Mouse (Mus musculus): Measurements from ENCODE around the gene Phf21a.

Gene Phf21a

DNA sequence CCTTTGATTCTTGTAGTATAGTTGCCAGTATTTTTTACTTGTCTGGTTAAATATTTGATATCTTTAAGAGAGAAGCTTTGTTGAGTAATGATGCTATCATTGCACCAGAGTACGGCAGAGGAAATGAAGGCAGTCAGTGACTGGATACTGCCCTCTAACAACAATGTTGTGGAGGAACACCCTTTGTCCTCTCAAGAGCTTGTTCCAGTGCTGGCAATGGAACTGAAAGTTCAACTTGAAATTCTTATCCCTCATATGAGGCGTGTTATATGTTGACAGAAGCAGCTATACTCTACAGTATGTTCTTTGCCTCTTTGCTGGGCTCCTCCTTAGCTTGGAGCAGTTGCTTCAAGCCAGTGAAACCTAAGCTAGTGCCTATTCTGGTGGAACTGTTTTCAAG is 147.4 kb downstream of the Phf21a start:
- DNase-seq = no peak

DNA sequence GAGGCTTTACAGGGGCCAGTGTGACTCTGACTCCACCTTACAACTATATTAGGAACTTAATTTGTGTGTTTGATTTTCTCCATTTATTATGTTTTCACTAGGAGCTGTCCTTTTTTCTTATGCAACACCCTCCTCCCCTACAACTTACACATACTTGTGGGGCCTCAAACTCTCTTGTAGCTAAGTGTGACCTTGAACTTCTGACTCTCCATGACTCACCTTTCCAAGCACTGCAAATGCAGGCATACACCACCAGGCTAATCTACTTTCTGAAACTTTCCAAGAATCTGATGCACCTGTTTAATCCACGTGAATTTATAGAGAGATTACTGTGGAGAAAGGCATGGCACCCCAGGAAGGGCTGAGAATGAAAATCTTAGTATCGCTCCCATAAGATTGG is 147.9 kb downstream of the Phf21a start:
- DNase-seq = no peak

DNA sequence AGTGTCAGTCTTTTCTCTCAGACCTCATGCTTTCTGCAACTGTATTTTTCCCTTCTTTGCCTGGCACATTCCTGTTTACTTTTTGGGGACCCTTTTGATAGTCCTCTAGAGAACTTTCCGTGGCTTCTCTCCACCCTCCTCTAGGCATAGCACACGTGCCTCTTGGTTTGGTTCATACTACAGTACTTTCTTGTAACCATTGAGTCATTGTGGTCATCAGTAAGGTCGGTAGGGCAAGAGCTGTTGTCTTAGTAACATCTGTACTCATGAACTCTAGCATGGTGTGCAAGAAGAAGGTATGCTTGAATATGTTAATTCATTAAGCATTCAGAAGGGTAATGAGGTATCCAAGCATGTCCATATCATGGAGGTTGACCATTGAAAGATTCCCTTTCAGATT is 148.4 kb downstream of the Phf21a start:
- no peak for DNase-seq

DNA sequence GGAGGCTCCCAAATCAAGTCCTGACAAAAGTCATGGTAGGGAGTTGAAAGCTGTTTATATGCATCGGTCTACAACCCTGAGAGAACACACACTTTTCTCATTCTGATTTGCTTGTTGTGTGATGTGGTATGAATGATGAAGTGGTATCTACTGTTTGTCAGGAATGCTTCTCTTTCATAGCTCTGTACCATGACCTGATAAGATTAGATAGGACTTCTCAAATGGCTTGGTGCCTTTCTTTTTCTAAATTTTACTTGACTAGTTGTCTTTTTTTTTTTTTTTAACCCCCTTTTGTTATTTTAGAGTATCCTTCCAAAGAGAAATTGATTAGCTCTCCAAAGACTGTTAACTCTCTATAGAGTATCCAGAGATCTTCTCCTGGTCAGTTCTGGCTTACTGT is 153.2 kb downstream of the Phf21a start:
- DNase-seq = no peak

DNA sequence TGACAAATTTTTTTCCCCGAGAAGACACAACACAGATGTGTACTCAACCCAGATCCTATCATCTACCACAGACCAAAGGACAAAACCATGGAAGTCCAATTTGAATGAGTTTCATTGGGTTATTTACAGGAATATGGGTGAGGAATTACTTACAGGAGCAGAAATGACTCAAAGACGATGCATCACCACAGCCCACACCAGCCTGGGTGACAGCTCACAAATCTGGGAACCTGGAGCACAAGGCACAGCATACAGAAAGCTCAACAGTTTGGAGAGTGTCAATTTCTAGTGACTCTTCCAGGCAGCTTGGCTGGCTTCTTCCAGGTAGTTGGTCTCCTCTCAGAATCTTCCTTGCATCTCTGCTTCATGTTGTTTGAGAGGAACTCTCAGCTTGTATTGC is 154.8 kb downstream of the Phf21a start:
- DNase-seq = no peak

DNA sequence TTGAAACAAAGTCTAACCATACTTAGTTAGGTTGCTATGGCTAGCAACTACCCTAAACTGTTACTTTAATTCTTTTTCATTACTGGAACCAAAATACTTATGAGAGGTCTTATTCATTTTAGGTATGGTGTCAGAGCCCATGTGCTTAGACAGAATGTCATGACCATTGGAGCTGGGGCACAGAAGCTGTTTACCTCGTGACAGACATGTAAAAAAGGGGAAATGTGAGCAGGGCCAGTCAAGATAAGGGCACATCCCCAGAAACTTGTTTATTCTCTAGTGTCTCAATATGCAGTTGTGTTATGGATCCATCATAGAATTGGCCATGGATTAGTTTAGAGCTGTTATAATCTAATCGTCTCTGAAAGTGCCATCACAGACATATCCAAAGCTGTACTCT is 157.6 kb downstream of the Phf21a start:
- no peak for DNase-seq

DNA sequence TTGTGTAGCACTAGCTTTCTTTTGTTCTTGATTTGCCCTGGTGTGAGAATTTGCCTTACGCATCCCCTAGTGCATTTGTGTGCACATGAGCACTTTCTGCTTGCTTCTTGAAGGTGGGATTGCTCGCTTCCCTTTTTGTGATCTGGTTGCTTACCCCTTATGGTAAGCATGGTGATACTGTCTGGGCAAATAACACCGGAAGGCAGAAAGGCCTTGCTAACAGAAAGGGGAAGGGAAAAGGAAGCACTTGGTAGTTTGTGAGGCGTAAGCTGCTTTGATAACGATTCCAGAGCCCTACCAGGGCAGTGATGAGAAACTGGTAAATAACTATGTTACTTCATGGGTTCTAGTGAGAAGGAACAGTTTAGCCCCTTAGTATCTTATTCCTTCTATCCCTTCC is 160.9 kb downstream of the Phf21a start:
- no peak for DNase-seq

DNA sequence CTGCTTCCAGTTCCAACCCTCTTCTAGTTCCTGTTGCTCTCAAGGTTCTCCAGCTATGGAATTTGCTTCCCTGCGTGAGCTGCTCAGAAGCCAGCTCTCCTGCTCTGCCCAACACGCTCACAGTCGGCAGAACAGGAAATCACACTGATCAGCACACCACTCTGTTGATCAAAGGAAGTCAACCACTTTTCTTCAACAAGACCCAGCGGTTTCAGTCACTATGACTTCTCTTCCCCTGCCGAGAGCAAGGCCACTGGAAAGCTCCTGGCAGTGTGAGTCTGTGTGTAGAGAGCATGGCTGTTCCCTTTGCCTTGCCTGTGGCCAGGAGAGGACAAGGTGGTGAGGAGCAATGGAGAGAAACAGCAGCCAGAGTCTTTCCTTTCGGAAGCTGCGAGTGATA is 163.2 kb downstream of the Phf21a start:
- DNase-seq = no peak

DNA sequence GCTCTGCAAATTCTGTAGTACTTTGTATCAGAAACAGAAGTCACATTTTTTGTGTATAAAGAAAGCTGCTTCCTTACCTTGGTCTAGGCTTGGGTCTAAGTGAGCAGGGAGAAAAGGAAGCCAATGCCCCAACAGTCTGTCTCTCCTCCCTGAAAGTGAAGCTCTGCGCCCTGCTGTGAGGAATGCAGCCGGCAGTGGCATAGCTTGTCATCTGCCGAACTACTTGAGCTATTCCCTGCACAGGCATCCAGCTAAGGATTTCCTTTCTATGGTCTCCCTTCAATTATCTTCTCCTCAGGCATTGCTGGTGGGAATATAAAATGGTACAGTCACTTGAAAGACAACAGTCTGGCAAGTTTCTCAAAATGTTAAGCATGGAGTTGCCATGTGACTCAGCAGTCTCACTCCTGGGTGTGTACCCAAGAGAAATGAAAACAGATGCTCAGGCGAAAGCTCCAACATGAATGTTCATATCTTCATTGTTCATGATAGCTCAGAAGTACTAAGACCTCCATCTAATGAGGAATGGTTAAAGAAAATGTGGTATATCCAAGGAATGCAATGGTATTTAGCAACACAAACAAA is 164.5 kb downstream of the Phf21a start:
- no peak for DNase-seq

DNA sequence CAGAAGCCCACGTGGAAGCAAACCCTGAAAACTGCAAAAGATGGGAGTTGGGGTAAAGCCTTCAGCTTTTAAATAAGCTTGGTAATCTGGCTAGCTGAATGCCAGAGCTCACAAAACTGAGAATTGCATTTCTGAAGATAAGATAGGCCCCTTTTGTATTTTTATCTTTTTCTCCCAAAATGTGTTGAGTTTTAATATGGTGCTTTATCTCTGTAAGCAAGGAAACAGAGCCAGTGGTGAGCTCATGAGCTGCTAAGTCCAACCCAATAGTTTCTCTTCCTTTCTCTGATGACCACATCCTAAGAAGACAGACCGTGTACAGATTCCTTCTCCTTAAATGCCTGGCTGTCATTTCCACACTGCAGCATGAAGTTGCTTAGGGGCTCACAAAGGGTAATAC is 167.0 kb downstream of the Phf21a start:
- DNase-seq = no peak

DNA sequence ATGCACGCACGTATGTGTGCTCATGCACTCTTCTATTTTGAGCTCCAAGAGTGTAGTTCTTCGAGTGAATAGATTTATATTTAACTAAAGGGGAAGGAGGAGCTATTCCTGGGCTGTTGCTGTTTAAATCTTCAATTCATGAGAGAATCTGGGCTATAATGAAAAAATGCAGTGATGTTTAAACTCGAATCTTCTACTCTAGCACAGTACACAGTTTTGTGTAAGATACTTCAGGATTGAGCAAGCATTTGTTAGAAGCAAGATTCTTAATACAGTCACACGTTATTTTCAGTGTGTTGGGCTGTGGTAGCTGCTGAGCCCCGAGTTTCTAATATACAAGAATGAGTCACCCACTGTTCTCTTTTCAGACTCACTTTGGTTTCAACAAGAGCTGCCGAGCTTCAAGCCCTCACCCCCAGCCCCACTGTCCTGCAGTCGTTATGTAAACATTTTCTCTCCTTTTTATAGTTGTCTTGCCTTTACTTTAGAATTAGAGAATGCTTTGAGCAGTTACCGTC is 173.2 kb downstream of the Phf21a start:
- DNase-seq = no peak

DNA sequence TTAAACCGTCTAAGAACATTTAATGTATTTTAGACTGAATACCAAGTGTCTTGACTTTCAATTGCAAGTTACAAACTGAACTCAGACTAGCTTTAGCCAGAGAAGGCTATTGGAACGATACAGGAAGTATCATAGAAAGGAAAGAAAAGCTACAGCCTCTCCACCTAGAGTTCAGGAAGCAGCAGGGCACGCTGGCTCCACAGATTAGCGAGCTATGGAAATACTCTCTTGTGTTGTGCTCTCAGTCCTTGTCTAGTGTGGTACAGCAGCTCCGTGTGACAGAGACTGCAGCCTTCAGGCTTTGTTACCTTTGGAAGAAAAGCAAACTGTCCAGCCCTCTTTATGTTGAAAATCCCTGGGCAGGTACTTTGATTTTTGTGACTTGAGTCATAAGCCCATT is 176.3 kb downstream of the Phf21a start:
- DNase-seq = no peak

DNA sequence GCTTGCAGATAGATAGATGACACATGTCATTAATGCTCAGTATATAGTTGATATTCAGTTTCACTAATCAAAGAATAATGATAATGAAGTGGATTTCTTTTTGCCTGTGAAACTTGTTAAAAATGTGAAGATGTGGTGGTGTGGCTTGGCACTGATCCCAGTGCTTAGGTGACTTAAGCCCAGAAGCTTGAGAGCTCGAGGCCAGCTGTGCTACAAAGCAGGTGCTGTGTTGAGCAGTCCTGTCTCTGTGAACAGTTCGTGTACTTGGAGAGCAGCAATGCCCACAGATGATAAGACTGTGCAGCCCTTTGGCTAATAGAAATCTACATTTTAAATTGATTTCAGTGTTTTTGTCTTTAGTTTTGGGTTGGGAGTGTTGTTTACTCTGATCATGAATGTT is 179.6 kb downstream of the Phf21a start:
- no peak for DNase-seq

DNA sequence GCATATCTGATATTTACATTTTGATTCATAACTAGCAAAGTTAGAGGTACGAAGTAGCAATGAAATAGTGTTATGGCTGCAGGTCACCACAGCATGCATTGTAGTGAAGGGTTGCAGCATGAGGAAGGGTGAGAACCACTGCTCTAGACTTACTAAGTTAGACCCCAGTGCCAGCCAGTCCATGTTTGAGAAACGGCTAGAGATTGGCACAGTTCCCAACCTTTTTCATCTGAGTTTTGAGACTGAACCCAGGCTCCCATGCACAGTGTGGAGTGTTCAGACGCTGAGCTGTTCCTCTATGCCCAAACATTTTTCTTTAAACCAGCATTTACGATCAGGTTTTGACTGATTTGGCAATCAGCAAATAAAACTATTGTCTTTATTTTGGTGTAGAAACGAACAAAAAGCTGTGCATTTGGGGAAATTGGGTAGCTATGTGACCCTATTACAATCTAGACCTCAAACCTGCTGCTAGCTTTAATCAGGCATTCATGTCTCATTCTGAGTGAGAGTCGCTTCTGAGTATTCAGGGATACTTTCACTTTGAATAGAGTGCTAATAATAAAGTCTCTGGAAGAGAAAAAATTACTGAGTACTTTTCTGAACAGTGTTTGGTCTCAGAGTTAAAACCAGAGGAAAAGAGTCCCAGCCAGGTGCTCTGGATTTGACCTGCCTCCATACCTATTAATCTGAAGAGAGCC is 180.3 kb downstream of the Phf21a start:
- DNase-seq = no peak

DNA sequence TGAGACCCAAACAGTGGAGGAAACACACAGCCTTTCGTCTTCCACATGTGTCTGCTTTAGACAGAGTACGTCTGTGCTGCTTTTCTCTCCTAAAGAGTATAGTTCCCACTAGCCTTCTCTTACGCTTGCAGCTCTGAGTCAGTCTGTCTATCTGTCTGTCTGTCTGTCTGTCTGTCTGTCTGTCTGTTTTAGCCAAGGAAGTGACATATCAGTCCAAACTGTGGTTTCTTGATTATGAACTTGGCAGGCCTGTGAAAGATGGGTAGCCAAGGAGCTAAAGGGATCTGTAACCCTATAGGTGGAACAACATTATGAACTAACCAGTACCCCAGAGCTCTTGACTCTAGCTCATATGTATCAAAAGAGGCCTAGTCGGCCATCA is 180.9 kb downstream of the Phf21a start:
- DNase-seq = no peak

DNA sequence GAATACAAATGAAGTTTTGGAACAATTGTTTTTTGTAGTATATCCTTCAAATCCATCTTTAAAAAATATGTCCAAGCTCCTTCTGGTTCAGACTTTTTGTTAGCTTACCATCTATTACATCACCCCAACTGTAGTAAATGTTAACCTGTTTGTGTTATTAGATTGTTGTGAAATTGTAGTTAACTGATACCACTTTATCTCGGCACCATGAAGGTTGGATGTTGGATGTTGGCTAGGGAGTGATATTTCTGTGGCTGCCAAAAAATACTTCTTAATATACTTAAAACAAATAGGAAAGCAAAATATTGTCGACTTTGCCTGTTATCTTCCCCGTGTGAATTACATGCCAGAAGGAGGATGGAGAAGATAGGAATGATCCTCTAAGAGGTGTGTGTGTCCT is 184.9 kb downstream of the Phf21a start:
- DNase-seq = no peak

DNA sequence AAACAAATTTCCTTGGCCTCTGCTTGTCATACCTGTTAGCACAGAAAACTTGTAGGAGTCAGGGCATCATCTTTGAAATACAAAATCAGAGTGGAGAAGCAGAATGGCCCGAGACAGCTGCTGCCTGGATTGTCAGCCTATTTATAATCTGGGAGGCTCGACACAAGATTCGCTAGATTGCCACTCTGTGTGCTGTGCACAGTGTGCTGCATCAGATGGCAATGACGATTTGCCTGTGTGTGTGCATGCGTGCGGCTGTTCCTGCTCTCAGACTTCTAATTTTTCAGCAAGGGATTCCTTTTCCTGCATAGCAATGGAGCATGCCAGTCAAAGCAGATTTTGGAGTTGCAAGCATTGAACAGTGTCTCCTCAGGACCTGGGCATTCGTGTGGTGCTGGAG is 185.7 kb downstream of the Phf21a start:
- no peak for DNase-seq

DNA sequence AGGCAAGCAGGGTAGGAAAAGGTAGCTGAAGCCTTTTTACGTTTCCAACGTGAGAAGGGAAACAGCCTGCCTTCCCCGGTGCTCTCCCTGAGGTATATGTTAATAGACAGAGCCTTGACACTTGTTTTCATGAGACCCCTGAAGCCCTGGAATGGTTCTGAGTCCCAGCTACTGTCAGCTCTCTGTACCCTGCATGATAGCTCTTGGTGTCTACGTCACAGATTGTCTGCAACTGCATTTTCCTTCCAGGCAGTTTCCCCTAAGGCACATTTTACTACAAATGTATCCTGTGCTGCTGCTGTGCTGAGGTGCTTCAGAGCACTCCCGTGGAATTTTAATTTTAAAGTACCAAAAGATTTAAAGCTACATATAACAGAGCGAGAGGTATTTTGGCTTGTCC is 186.5 kb downstream of the Phf21a start:
- DNase-seq = no peak

DNA sequence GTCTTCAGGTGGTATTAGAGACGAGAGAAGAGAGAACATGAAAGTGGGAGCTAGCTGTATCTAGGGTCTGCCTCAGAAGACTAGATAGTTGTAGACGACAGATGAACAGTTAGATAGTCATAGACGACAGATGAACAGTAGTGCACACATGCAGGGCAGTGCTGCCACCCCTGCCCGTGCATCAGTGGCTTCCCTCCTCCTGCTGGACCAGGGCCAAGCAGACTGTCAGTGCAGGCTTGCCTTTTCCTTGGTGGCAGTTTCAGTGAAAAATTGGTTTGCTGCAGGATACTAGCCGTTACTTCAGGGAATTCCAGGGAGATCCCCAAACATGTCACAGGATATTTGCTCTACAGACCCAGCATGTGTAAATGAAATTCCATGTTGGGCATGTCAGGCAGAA is 192.7 kb downstream of the Phf21a start:
- DNase-seq = peak; percentile 70

DNA sequence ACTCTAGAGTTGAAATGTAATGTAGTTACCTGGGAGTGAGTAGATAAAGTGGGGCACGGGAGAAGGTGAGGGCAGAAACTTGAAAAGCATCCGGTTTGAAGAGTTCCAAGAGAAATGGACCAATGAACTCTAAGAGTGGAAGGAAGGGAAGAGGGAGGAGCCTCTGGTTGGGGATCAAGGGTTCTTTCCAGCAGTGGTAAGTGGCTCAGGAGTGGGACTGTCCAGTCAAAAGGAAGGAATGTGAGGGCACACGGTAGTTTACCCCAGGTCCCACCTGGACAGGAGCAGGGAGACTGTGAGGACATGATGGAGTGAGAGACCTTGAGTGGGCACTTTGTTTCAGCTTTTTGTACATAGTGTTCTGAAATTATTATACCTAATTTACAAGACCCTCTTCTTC is 196.4 kb downstream of the Phf21a start:
- DNase-seq = no peak

DNA sequence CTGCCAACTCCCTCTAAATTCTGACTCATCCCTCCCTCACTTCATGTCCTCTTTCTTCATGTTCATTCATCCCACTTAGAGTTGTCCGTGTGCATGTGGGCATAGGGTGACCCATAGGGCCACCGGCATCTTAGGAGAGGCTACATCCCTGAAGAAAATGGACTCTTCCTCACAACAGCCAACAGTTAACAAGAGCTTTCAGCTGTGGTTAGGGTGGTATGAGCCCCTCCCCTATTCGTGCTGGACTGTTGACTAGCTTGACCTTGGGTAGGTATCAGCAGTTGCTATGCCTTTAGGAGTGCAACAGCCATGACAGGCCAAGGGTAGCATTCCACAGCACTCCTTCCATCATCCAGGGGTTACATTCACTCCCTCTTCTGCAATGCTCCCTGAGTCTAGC is 198.6 kb downstream of the Phf21a start:
- no peak for DNase-seq

DNA sequence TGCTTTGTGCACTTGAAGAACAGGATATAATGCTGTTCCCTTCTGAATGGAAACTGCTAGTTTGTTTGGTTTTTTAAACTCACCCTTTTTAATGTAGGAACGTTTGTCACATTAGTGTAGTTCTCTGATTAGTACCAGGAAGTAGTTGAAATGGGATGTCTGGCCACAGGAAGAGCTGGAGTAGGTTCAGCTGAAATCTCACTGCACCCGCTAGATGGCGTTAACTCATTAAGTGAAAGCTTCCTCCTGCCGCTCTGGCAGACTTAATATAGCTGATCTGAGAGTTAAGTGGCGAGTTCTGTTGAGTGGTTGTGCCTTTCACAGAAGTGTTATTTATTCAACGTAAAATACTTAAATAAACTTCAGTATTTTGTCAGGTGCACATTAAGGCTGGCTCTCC is 203.5 kb downstream of the Phf21a start:
- DNase-seq = peak; percentile 85

DNA sequence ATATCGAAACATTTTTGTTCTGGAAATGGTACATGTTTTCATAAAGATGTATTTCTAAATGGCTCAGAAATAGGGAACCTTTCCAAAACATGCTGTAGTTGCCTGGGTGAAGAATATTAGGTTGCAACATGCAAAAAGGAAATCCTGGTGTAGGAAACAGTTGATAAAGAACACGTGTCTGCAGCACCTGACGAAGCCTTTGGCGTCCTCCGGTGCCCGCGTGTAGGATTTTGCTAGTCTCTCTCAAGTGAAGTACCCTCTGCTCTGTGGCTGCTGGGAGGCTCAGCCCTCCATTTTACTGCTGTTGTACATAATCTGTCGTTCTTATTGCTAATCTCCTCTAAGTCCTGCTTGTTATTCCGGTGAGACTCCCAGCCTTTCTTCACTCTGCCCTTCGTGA is 207.0 kb downstream of the Phf21a start:
- DNase-seq = no peak

DNA sequence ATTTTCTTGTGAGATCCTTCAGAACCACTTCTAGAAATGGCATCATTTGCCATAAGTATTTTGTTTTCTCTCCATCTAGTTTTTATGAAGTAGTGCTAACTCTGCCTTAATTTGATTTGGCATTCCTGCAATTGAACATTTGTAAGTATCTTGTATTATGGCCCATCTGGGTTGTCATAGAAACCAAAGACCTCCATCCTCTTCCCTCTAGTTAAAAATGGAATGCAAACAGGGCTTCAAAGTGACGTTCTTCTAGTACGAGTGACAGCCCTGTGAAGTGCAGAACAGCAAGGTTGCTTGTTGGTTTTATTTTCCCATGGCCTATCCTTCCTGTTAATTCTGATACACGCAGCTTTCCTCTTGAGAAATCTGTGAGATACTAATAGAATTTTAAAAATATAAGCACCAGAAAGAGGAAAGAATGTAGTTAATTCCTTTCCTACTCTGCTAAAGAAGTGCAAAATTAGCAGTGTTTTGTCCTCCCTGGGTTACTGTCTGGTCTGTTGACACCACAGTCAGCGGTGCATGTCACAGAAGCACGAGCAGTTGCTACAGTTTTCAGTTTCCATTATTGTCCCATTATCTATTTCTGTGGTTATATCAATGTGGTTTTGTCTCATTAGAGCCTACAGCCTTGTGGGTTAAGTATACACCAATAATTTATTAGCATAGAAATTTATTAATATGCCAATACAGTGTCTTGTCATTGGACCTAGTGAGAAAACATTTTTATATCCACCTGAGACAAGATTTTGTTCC is 209.1 kb downstream of the Phf21a start:
- no peak for DNase-seq
